Mouse (Mus musculus) heart, adult 2 months (tissue): ENCODE data around the gene Coro2b. TPM values are rescaled to one million over a fixed set of nuclear protein-coding genes. Genes with fewer than 3 reads are reported as not detected.

Experiments
- DNase-seq, 2 experiments: peaks; one replicate each; pipeline ENCODE4 v3.0.0; 2021
- H3K27ac ChIP-seq: fragments of 200-600 bp; 2 replicates; pipeline ENCODE4 v1.8.1; 2022
- H3K27me3 ChIP-seq: fragments of 200-500 bp; 2 replicates; pipeline ENCODE4 v1.6.1; 2012; ENCODE audit warnings: mild to moderate bottlenecking, low read length, inconsistent platforms, mixed read lengths; ENCODE audit not compliant: control insufficient read depth, insufficient read depth
- H3K36me3 ChIP-seq: fragments of 200-500 bp; 2 replicates; pipeline ENCODE4 v1.6.1; 2012; ENCODE audit warnings: low read length, inconsistent platforms; ENCODE audit not compliant: control insufficient read depth, insufficient read depth
- H3K4me1 ChIP-seq: fragments of 200-500 bp; 2 replicates; pipeline ENCODE4 v1.6.1; 2011; ENCODE audit warnings: low read length; ENCODE audit not compliant: control insufficient read depth, insufficient read depth
- H3K4me3 ChIP-seq: fragments of 200-600 bp; 2 replicates; pipeline ENCODE4 v1.8.1; 2022
- H3K79me2 ChIP-seq: fragments of 200-500 bp; replicated peaks from 2 replicates; pipeline ENCODE4 v1.6.1; 2012; ENCODE audit warnings: mild to moderate bottlenecking, inconsistent platforms, low read length, moderate library complexity, mixed read lengths; ENCODE audit not compliant: control insufficient read depth, insufficient read depth
- H3K9ac ChIP-seq: fragments of 200-500 bp; 2 replicates; pipeline ENCODE4 v1.6.1; 2012; ENCODE audit warnings: low read depth, mild to moderate bottlenecking, control low read depth, inconsistent platforms, low read length, mixed read lengths
- CTCF ChIP-seq: fragments of 200-600 bp; IDR thresholded peaks from 2 replicates; pipeline ENCODE4 v1.8.1; 2022; ENCODE audit warnings: antibody characterized with exemption, mild to moderate bottlenecking, moderate library complexity
- EP300 ChIP-seq: fragments of 200-500 bp; IDR thresholded peaks from 2 replicates; pipeline ENCODE4 v1.6.1; 2011; ENCODE audit warnings: low read depth, low read length, control low read depth; ENCODE audit not compliant: insufficient read depth
- POLR2A ChIP-seq: fragments of 200-500 bp; IDR thresholded peaks from 2 replicates; pipeline ENCODE4 v1.6.1; 2011; ENCODE audit warnings: mild to moderate bottlenecking, low read depth, low read length, control low read depth; ENCODE audit not compliant: insufficient read depth
- WGBS: fragments of 180-500 bp; shearing (Covaris S2); methylation state at CpG from one replicate; pipeline ENCODE4 v1.1.7; 2018; 5-methylcytosine and 5-hydroxymethylcytosine counted together
- intact Hi-C: fragments of 180-260 bp; cut with DNase I; formaldehyde crosslinking; loops from one replicate; pipeline ENCODE4 v1.15.1; 2025
- polyA plus RNA-seq: library from polyadenylated mRNA; depleted of rRNA; stranded (reverse); fragments of >200 nt; gene quantifications from 2 replicates; pipeline ENCODE4 v1.2.3, GENCODE M21; 2012
- total RNA-seq, 2 experiments: library from RNA; stranded (reverse); gene quantifications; 2 replicates each; pipeline ENCODE4 v1.2.3; 2021

Coro2b gene
- total and polyA plus RNA-seq, 3 experiments = 10.1 to 17.2 (median 11.6) TPM

- H3K27me3 ChIP-seq = no peaks in the 10 kb centered on the region
- H3K4me1 ChIP-seq = peaks cover 16% of the 10 kb centered on the region
- TF ChIP-seq EP300 = no peak
- TF ChIP-seq CTCF = no peak
- no peak for TF ChIP-seq POLR2A
- H3K27ac ChIP-seq = peak overlapping the region; percentile 63
- 21% methylated on average over 5 of the region's 5 CpGs for WGBS
- H3K79me2 ChIP-seq = no peaks in the 10 kb centered on the region
- peak; percentile 46 to 64 for DNase-seq
- peaks cover 7% of the 10 kb centered on the region; the same call in 1 of the 2 replicates for H3K36me3 ChIP-seq
- no peak overlapping the region for H3K4me3 ChIP-seq
- no peak overlapping the region for H3K9ac ChIP-seq
- intact Hi-C loops = no loop called here
Observed at GRCm38 (mm10) chr9:62456015-62456414, 80.8 kb downstream of the Coro2b start.

- Histone ChIP-seq H3K9ac (no peak overlapping the region), H3K4me1 (peaks cover 16% of the 10 kb centered on the region), H3K36me3 (peaks cover 7% of the 10 kb centered on the region; the same call in 1 of the 2 replicates), H3K79me2 (no peaks in the 10 kb centered on the region), H3K27ac (peak overlapping the region; percentile 63), H3K27me3 (no peaks in the 10 kb centered on the region), H3K4me3 (no peak overlapping the region)
- intact Hi-C loops = no loop called here
- no peak for TF ChIP-seq CTCF
- no peak for TF ChIP-seq EP300
- no peak for TF ChIP-seq POLR2A
- DNase-seq = peak; percentile 30 to 39
- 46% methylated on average over 8 of the region's 8 CpGs for WGBS
Observed at GRCm38 (mm10) chr9:62455210-62455969, 81.5 kb downstream of the Coro2b start.

GRCm38 (mm10) chr9:62452373-62452993, 84.4 kb downstream of the Coro2b start:
- Histone ChIP-seq H3K36me3 (peaks cover 7% of the 10 kb centered on the region; the same call in 1 of the 2 replicates), H3K4me3 (no peak overlapping the region), H3K4me1 (peaks cover 16% of the 10 kb centered on the region), H3K9ac (no peak overlapping the region), H3K27me3 (no peaks in the 10 kb centered on the region), H3K79me2 (no peaks in the 10 kb centered on the region), H3K27ac (no peak overlapping the region; the same call in 1 of the 2 replicates)
- intact Hi-C loops = no loop called here
- 82% methylated on average over 8 of the region's 8 CpGs for WGBS
- peak in 1 of 2 experiments; percentile 22 for DNase-seq
- TF ChIP-seq POLR2A (no peak), EP300 (no peak), CTCF (no peak)

- H3K9ac ChIP-seq = no peak overlapping the region
- no peaks in the 10 kb centered on the region for H3K79me2 ChIP-seq
- H3K4me3 ChIP-seq = no peak overlapping the region
- WGBS = 61% methylated on average over 8 of the region's 8 CpGs
- TF ChIP-seq CTCF (no peak), EP300 (no peak), POLR2A (no peak)
- H3K27ac ChIP-seq = no peak overlapping the region; the same call in 1 of the 2 replicates
- intact Hi-C loops = no loop called here
- H3K36me3 ChIP-seq = peaks cover 7% of the 10 kb centered on the region; the same call in 1 of the 2 replicates
- no peaks in the 10 kb centered on the region for H3K27me3 ChIP-seq
- DNase-seq = no peak
- peaks cover 16% of the 10 kb centered on the region for H3K4me1 ChIP-seq
Observed at GRCm38 (mm10) chr9:62451585-62452372, 85.1 kb downstream of the Coro2b start.

DNA sequence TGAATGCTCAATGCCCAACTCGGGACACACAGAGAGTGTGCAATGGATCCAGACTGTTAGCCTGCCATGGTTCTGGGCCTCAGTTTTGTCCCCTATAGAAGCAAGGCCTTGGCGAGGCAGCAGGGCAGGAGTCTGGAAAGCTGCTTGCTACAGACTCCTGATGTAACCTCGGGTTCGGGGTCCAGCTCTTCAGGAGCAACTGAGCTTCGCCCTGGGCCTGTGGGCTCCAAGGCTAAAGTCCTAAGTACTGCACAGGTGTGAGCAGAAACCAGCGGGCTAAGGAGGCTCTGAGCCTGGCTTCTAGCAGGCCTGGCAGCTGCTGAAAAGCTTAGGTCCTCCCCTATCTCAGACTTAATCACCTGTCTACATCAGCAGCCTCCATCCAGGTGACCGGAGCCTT, 86.0 kb downstream of the Coro2b start:
- WGBS = 83% methylated on average over 7 of the region's 7 CpGs
- intact Hi-C loops = no loop called here
- Histone ChIP-seq H3K27me3 (no peaks in the 10 kb centered on the region), H3K27ac (no peak overlapping the region), H3K9ac (no peak overlapping the region), H3K79me2 (no peaks in the 10 kb centered on the region), H3K36me3 (peaks cover 7% of the 10 kb centered on the region; the same call in 1 of the 2 replicates), H3K4me1 (peaks cover 14% of the 10 kb centered on the region), H3K4me3 (no peak overlapping the region)
- TF ChIP-seq EP300 (no peak), CTCF (no peak), POLR2A (no peak)
- no peak for DNase-seq
